Mouse (Mus musculus): ENCODE data around the gene Tsr3.

DNA sequence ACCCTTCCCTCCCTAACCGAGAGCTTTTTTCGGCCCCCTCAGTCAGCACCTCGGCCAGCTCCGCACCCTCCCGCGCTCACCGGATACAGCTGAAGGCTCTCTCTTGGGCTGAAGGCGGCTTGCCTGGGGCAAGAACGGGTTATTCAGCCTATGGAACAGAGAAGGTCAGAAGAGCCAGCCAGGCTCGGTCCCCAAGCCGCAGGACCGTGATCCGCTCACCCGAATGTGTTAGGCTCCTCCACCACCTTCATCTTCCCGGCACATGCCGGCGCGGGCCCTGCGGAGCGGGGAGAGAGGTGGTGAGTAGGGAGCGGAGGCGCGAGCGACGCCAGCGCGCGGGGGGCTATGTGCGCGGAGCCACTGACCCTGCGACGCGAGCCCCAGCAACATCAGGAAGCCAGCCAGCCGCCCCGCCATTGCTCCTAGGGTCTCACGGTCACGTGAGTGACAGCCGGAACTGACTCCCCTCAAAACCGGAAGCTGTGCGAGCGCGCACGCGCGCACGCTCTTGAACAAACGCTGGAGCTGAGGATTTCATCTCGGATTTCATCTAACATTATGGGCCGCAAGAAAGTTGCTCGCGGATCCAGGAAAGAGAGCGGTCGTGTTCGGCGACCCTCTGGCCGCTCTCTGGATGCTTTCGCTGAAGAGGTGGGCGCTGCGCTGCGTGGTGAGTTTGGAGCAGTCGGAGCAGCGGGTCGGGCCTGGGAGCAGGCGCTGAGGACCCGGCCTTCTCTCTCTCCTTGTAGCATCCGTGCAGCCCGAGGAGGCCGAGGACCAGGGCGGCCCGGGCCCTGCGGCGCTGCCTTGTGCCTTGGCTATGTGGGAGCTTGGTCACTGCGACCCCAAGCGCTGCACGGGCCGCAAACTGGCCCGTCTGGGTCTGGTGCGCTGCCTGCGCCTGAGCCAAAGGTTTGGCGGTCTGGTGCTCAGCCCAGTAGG, at the start of gene Tsr3, which contains the start of gene Gnptg:
- TF ChIP-seq CTCF (IDR thresholded peaks at IDR 0.05 in 2 of 3, conservative IDR thresholded peaks at IDR 0.05 in 1 of 3; ENCODE audit: control insufficient read depth in 1 of 3, insufficient read depth in 1 of 3, low read depth in 2 of 3, low read length in 3 of 3, poor library complexity in 1 of 3, severe bottlenecking in 1 of 3): no peak
- peak; percentile 64 to 85 for TF ChIP-seq POLR2A (IDR thresholded peaks at IDR 0.05; ENCODE audit: control insufficient read depth in 1 of 2, insufficient read depth in 1 of 2, low read depth in 1 of 2, low read length in 2 of 2, poor library complexity in 1 of 2)
- no peak for TF ChIP-seq ZNF384 (IDR thresholded peaks at IDR 0.05; ENCODE audit: low read depth, low read length)
- peak; percentile 89 for TF ChIP-seq MAX (IDR thresholded peaks at IDR 0.05; ENCODE audit: low read length)
- TF ChIP-seq RAD21 (IDR thresholded peaks at IDR 0.05; ENCODE audit: low read depth, low read length): no peak
- TF ChIP-seq TAL1 (IDR thresholded peaks at IDR 0.05; ENCODE audit: low read length): no peak

Data from MEL (cell line).